Mouse (Mus musculus) midbrain, embryonic 15.5 days (tissue): ENCODE data around the gene Gm10135. TPM values are rescaled to one million over a fixed set of nuclear protein-coding genes. Genes with fewer than 3 reads are reported as not detected.
"Not testable (repeated sequence)": the region's sequence is repeated elsewhere in the genome, so short reads cannot be mapped to it uniquely, and the experiment has no call there.

ENCODE experiments used
- ATAC-seq: fragments of 200-750 bp; cut with Nextera tagmentation; replicated peaks from 2 replicates; pipeline ENCODE4 v1.8.0; 2017; ENCODE audit warnings: moderate TSS enrichment
- H3K27ac ChIP-seq: fragments of 300-500 bp; sonication (generic); 2 replicates; pipeline ENCODE4 v1.5.1; 2015; ENCODE audit warnings: mild to moderate bottlenecking, inconsistent platforms
- H3K27me3 ChIP-seq: fragments of 300-500 bp; sonication (generic); replicated peaks from 2 replicates; pipeline ENCODE4 v1.6.1; 2015; ENCODE audit warnings: inconsistent platforms
- H3K36me3 ChIP-seq: fragments of 300-500 bp; sonication (generic); replicated peaks from 2 replicates; pipeline ENCODE4 v1.6.1; 2015; ENCODE audit warnings: inconsistent platforms
- H3K4me1 ChIP-seq: fragments of 300-500 bp; sonication (generic); 2 replicates; pipeline ENCODE4 v1.6.1; 2015; ENCODE audit warnings: inconsistent platforms
- H3K4me2 ChIP-seq: fragments of 300-500 bp; sonication (generic); 2 replicates; pipeline ENCODE4 v1.6.1; 2015; ENCODE audit warnings: inconsistent platforms, mild to moderate bottlenecking, moderate library complexity
- H3K4me3 ChIP-seq: fragments of 300-500 bp; sonication (generic); 2 replicates; pipeline ENCODE4 v1.5.1; 2015; ENCODE audit warnings: mild to moderate bottlenecking, inconsistent platforms
- H3K9ac ChIP-seq: fragments of 300-500 bp; sonication (generic); 2 replicates; pipeline ENCODE4 v1.6.1; 2015; ENCODE audit warnings: mild to moderate bottlenecking, inconsistent platforms
- H3K9me3 ChIP-seq: fragments of 300-500 bp; sonication (generic); 2 replicates; pipeline ENCODE4 v1.6.1; 2016; ENCODE audit warnings: inconsistent platforms
- WGBS: fragments of 180-500 bp; shearing (Covaris S2); methylation state at CpG from one replicate; pipeline ENCODE4 v1.1.7; 2015; ENCODE audit warnings: mixed read lengths; 5-methylcytosine and 5-hydroxymethylcytosine counted together
- polyA plus RNA-seq: library from polyadenylated mRNA; unstranded; fragments of >200 nt; fragmentation: Nextera tagmentation; extraction: Ambion mirVana; gene quantifications from 2 replicates; pipeline ENCODE4 v1.2.1, GENCODE M21; 2015

The Gm10135 gene
- polyA plus RNA-seq: not detected in 2 replicates

DNA sequence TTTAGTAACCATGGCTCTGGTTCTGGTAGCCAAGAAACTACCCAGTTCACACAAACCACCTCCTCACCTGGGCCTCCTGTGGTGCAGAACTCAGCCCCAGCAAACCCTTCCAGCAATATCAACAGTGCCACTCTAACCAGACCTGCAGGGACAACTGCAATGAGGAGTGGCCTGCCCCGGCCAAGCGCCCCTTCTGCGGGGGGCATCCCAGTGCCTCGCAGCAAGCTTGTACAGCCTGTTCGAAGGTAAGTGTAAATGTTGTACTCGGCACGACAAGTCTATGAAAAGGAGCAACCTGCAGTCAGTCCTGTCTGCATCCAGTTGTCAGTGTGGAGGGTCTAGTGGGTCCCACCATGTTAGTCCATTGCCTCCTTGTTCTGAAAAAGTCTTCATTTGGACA, at the start of gene Gm10135:
TSS of gene Gm10135 (minus strand) at position 101 of the 400 bp plus-strand sequence.
- 94% methylated on average over 7 of the region's 7 CpGs for WGBS

GRCm38 (mm10) chr5:73023801-73024200, 49.3 kb upstream of the Gm10135 start:
- no peak overlapping the region for H3K4me2 ChIP-seq
- H3K4me1 ChIP-seq: no peaks in the 10 kb centered on the region
- H3K36me3 ChIP-seq: peaks cover 24% of the 10 kb centered on the region; the same call in 1 of the 2 replicates
- no peak for ATAC-seq
- 90% methylated on average over 13 of the region's 13 CpGs for WGBS
- no peaks in the 10 kb centered on the region for H3K27me3 ChIP-seq
- H3K9ac ChIP-seq: no peak overlapping the region
- no peaks in the 10 kb centered on the region for H3K9me3 ChIP-seq
- no peak overlapping the region for H3K4me3 ChIP-seq
- H3K27ac ChIP-seq: no peak overlapping the region

More for the DNA sequence above, at the start of gene Gm10135:
- ATAC-seq: no peak
- H3K4me2 ChIP-seq: no peak within 1 kb of the TSS
- H3K9ac ChIP-seq: no peak within 1 kb of the TSS
- no peaks in the 10 kb centered on the region; the same call in 1 of the 2 replicates for H3K4me1 ChIP-seq
- no peaks in the 10 kb centered on the region for H3K9me3 ChIP-seq
- peaks cover 18% of the 10 kb centered on the region for H3K36me3 ChIP-seq
- H3K27me3 ChIP-seq: no peaks in the 10 kb centered on the region
- H3K4me3 ChIP-seq: no peak within 1 kb of the TSS
- no peak within 1 kb of the TSS for H3K27ac ChIP-seq

DNA sequence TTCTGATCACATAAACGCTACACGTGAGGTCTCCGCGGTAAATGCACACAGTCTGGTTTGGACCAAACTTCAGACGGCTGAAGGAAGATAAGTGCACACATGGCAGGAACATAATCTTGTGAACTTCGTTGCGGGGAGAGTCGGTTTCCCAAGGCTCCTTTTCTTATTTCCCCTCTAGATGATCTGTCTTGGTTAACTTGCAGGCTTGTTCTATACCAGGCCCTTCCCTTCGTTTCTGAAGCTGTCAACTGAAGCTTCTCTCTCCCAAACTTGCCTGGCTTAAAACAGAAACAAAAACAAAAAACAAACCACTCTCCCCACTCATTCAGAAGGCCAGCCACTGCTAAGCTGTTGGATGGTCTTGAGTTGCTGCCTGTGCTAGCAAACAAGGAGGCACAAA, 40.2 kb upstream of the Gm10135 start:
- no peak for ATAC-seq
- Histone ChIP-seq H3K9me3 (no peaks in the 10 kb centered on the region), H3K4me3 (no peak overlapping the region), H3K4me1 (peaks cover 5% of the 10 kb centered on the region), H3K27ac (no peak overlapping the region), H3K27me3 (0 out of 2 replicates have a peak, but pooled peaks cover 5% of the 10 kb centered on the region), H3K9ac (no peak overlapping the region), H3K4me2 (no peak overlapping the region), H3K36me3 (no peaks in the 10 kb centered on the region)
- WGBS: 39% methylated on average over 9 of the region's 9 CpGs

DNA sequence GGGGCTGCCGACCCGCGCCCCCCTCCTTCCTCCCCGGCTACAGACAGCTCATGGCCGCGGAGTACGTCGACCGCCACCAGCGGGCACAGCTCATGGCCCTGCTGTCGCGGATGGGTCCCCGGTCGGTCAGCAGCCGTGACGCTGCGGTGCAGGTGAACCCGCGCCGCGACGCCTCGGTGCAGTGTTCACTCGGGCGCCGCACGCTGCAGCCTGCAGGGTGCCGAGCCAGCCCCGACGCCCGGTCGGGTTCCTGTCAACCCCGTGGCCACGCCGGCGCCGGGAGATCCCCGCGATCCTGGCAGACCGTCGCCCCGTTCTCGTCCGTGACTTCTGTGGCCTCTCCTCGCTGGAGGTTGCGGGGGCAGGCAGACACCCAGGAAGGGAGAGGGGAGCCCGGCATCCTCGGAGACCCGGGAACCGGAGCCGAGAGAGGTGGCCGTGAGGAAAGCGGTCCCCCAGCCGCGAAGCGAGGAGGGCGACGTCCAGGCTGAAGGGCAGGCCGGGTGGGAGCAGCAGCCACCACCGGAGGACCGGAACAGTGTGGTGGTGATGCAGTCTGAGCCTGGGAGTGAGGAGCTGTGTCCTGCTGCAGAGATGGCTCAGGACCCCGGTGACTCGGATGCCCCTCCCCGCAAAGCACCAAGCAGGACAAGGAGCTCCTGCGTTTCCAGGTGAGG, 39.2 kb upstream of the Gm10135 start:
- peak overlapping the region; percentile 65 for H3K4me2 ChIP-seq
- ATAC-seq: peak; percentile 86
- H3K4me1 ChIP-seq, H3K9me3 ChIP-seq, H3K36me3 ChIP-seq, H3K27me3 ChIP-seq, H3K27ac ChIP-seq: not testable (repeated sequence)
- WGBS: 2% methylated on average over 40 of the region's 65 CpGs
- H3K9ac ChIP-seq: peak overlapping the region; percentile 32
- H3K4me3 ChIP-seq: peak overlapping the region; percentile 39

- H3K36me3 ChIP-seq: not testable (repeated sequence)
These were observed 38.5 kb upstream of the Gm10135 start for GRCm38 (mm10) chr5:73012884-73013610.

DNA sequence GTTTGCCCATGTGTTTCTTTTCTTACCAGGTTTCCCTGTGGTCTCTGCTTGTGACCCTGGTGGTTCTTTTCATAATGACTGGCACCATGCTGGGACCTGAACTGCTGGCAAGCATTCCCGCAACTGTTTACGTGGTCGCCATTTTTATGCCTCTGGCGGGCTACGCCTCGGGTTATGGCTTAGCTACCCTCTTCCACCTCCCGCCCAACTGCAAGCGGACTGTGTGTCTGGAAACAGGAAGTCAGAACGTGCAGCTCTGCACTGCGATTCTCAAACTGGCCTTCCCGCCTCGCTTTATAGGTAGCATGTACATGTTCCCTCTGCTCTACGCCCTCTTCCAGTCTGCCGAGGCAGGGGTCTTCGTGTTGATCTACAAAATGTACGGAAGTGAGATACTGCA, 37.3 kb upstream of the Gm10135 start:
- WGBS: 93% methylated on average over 13 of the region's 16 CpGs
- not testable (repeated sequence) for H3K4me2 ChIP-seq, H3K4me3 ChIP-seq, ATAC-seq, H3K27ac ChIP-seq, H3K9ac ChIP-seq, H3K9me3 ChIP-seq, H3K4me1 ChIP-seq, H3K36me3 ChIP-seq
- H3K27me3 ChIP-seq: peaks cover 13% of the 10 kb centered on the region; the same call in 1 of the 2 replicates

More at GRCm38 (mm10) chr5:73012884-73013610, 38.5 kb upstream of the Gm10135 start:
- H3K9me3 ChIP-seq, H3K27ac ChIP-seq, H3K27me3 ChIP-seq, H3K9ac ChIP-seq, H3K4me1 ChIP-seq: not testable (repeated sequence)
- H3K4me3 ChIP-seq: peak overlapping the region; percentile 39
- ATAC-seq: peak; percentile 70
- peak overlapping the region; percentile 65 for H3K4me2 ChIP-seq
- WGBS: 21% methylated on average over 26 of the region's 27 CpGs

GRCm38 (mm10) chr5:73008230-73008629, 33.7 kb upstream of the Gm10135 start:
- H3K27ac ChIP-seq, H3K36me3 ChIP-seq, H3K4me3 ChIP-seq, H3K4me2 ChIP-seq, H3K4me1 ChIP-seq, H3K9me3 ChIP-seq, ATAC-seq, H3K27me3 ChIP-seq, H3K9ac ChIP-seq: not testable (repeated sequence)
- WGBS: 42% methylated on average over 8 of the region's 8 CpGs

DNA sequence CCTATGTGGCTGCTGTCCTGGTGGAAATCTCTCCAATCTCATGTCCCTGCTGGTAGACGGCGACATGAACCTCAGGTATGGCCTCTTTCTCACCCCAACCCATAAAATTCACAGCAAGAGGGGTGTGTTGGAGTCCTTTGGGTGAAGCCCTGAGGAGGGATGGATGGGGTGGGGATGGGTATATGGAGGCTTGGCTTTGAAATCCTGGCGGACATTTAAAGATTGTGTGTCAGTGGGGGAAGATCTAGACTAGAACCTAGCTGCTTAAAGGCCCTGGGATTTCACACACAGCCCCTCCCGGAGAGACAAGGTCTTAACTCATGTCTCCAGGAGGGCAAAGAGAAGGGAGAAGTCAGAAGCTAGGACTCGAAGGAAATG, 33.1 kb upstream of the Gm10135 start:
- Histone ChIP-seq H3K27me3 (peaks cover 8% of the 10 kb centered on the region; the same call in 1 of the 2 replicates), H3K27ac (no peak overlapping the region), H3K4me3 (peak overlapping the region; percentile 50), H3K4me1 (peaks cover 5% of the 10 kb centered on the region), H3K4me2 (peak overlapping the region; percentile 70), H3K36me3 (no peaks in the 10 kb centered on the region), H3K9ac (no peak overlapping the region), H3K9me3 (no peaks in the 10 kb centered on the region)
- WGBS: 53% methylated on average over 5 of the region's 5 CpGs
- ATAC-seq: peak; percentile 10

- 6% methylated on average over 65 of the region's 65 CpGs for WGBS
- peaks cover 8% of the 10 kb centered on the region; the same call in 1 of the 2 replicates for H3K27me3 ChIP-seq
- peak within 1 kb of the TSS; percentile 45 for H3K9ac ChIP-seq
- H3K4me3 ChIP-seq: peak within 1 kb of the TSS; percentile 50
- ATAC-seq: peak; percentile 93
- 0 out of 2 replicates have a peak within 1 kb of the TSS, but pooled peaks have one; percentile 8 for H3K27ac ChIP-seq
- peaks cover 5% of the 10 kb centered on the region for H3K4me1 ChIP-seq
- H3K36me3 ChIP-seq: no peaks in the 10 kb centered on the region
- H3K4me2 ChIP-seq: peak within 1 kb of the TSS; percentile 70
- H3K9me3 ChIP-seq: no peaks in the 10 kb centered on the region
These were observed 32.5 kb upstream of the Gm10135 start, which contains the start of gene Slc10a4 for GRCm38 (mm10) chr5:73006784-73007581. TSS of gene Slc10a4 (plus strand) at chr5:73006883.

DNA sequence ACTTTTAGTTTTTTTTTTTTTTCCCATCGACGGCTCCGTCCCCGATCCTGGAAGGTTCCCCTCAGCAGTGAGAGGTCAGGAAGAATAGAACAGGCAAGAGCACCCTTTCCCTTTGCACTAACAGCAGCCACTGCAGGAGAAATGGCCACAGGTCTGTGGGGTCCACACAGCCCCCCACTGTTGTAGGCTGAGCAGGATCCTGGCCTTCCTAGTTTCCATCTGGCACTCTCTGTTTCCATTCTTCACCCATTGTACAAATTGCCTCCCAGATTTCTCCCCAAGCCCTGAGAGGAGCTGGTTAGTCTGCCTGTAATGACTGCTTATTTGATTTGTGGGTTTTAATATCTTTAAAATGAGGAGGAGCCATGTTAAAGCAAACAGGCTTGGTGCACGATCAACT, 29.5 kb upstream of the Gm10135 start:
- Histone ChIP-seq H3K27ac (no peak overlapping the region), H3K36me3 (no peaks in the 10 kb centered on the region), H3K9me3 (no peaks in the 10 kb centered on the region), H3K4me1 (peaks cover 5% of the 10 kb centered on the region), H3K4me3 (no peak overlapping the region), H3K27me3 (peaks cover 8% of the 10 kb centered on the region; the same call in 1 of the 2 replicates), H3K9ac (no peak overlapping the region), H3K4me2 (no peak overlapping the region)
- no peak for ATAC-seq
- 87% methylated on average over 5 of the region's 5 CpGs for WGBS

DNA sequence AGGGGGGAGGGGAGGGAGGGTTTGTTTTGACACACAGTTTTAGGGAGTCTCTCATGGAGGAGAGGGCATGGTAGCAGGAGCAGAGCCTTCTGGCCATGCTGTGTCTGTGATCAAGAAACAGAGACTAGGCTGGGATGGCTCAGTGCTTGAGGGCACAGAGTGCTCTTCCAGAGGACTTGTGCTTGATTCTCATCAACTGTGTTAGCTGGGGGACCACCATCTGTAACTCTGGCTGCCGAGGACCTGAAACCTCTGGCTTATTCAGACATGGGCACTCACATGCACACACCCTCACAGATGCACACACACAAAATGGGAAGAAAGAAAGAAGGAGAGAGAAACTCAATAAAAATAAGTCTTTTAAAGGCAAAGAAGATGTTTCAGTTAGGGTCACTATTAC, 24.0 kb upstream of the Gm10135 start:
- not testable (repeated sequence) for ATAC-seq, H3K9me3 ChIP-seq
- WGBS: 91% methylated on average over 1 of the region's 1 CpGs

DNA sequence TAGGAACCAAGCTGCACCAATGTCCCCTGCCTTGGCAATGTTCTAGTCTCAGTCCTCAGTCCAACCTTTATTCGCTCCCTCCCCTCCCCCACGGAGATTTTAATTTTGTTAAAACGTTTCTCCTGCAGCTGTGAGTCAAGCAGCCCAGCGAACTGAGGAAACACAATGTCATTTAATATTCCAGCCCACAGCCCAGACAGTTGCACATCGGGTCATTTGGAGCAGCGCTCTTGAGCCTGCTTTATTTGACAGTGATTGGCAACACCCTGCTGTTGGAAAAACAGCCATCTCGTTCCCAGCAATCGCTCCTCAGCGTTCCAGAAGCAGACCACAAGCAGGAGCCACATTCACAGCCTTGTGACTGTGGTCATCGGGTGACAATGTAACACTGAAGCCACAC, 20.9 kb upstream of the Gm10135 start:
- no peaks in the 10 kb centered on the region for H3K9me3 ChIP-seq
- H3K4me2 ChIP-seq: no peak overlapping the region
- no peaks in the 10 kb centered on the region for H3K36me3 ChIP-seq
- WGBS: 16% methylated on average over 10 of the region's 10 CpGs
- H3K9ac ChIP-seq: no peak overlapping the region
- H3K4me3 ChIP-seq: no peak overlapping the region
- no peak overlapping the region for H3K27ac ChIP-seq
- H3K4me1 ChIP-seq: peaks cover 10% of the 10 kb centered on the region
- no peaks in the 10 kb centered on the region; the same call in 1 of the 2 replicates for H3K27me3 ChIP-seq
- no peak for ATAC-seq

More for the DNA sequence above, 24.0 kb upstream of the Gm10135 start:
- not testable (repeated sequence) for H3K27me3 ChIP-seq, H3K4me3 ChIP-seq, H3K36me3 ChIP-seq, H3K9ac ChIP-seq, H3K4me2 ChIP-seq, H3K27ac ChIP-seq
- H3K4me1 ChIP-seq: peaks cover 10% of the 10 kb centered on the region
